Mouse (Mus musculus) hindbrain, embryonic 15.5 days (tissue): ENCODE data around the gene Gm9918. TPM values are rescaled to one million over a fixed set of nuclear protein-coding genes. Genes with fewer than 3 reads are reported as not detected.

ENCODE experiments used
- ATAC-seq: fragments of 200-750 bp; cut with Nextera tagmentation; 2 replicates; pipeline ENCODE4 v1.8.0; 2017; ENCODE audit warnings: low read depth, moderate number of reproducible peaks, moderate TSS enrichment; ENCODE audit not compliant: low FRiP score
- H3K27ac ChIP-seq: fragments of 300-500 bp; sonication (generic); replicated peaks from 2 replicates; pipeline ENCODE4 v1.5.1; 2015; ENCODE audit warnings: mild to moderate bottlenecking, inconsistent platforms
- H3K27me3 ChIP-seq: fragments of 300-500 bp; sonication (generic); 2 replicates; pipeline ENCODE4 v1.6.1; 2015; ENCODE audit warnings: control low read depth, inconsistent platforms
- H3K36me3 ChIP-seq: fragments of 300-500 bp; sonication (generic); 2 replicates; pipeline ENCODE4 v1.6.1; 2015; ENCODE audit warnings: control low read depth, inconsistent platforms
- H3K4me1 ChIP-seq: fragments of 300-500 bp; sonication (generic); replicated peaks from 2 replicates; pipeline ENCODE4 v1.6.1; 2015; ENCODE audit warnings: control low read depth, inconsistent platforms
- H3K4me2 ChIP-seq: fragments of 300-500 bp; sonication (generic); 2 replicates; pipeline ENCODE4 v1.6.1; 2015; ENCODE audit warnings: moderate library complexity, mild to moderate bottlenecking, inconsistent platforms
- H3K4me3 ChIP-seq: fragments of 300-500 bp; sonication (generic); 2 replicates; pipeline ENCODE4 v1.5.1; 2015; ENCODE audit warnings: mild to moderate bottlenecking, inconsistent platforms
- H3K9ac ChIP-seq: fragments of 300-500 bp; sonication (generic); 2 replicates; pipeline ENCODE4 v1.6.1; 2015; ENCODE audit warnings: inconsistent platforms
- H3K9me3 ChIP-seq: fragments of 300-500 bp; sonication (generic); 2 replicates; pipeline ENCODE4 v1.6.1; 2016; ENCODE audit warnings: control low read depth, inconsistent platforms
- WGBS: fragments of 180-500 bp; shearing (Covaris S2); methylation state at CpG from one replicate; pipeline ENCODE4 v1.1.7; 2015; 5-methylcytosine and 5-hydroxymethylcytosine counted together
- polyA plus RNA-seq: library from polyadenylated mRNA; unstranded; fragments of >200 nt; fragmentation: Nextera tagmentation; extraction: Ambion mirVana; gene quantifications from 2 replicates; pipeline ENCODE4 v1.2.1, GENCODE M21; 2015

Gm9918 gene
- polyA plus RNA-seq, 1 experiment from 2014 or later = 0.06 TPM

DNA sequence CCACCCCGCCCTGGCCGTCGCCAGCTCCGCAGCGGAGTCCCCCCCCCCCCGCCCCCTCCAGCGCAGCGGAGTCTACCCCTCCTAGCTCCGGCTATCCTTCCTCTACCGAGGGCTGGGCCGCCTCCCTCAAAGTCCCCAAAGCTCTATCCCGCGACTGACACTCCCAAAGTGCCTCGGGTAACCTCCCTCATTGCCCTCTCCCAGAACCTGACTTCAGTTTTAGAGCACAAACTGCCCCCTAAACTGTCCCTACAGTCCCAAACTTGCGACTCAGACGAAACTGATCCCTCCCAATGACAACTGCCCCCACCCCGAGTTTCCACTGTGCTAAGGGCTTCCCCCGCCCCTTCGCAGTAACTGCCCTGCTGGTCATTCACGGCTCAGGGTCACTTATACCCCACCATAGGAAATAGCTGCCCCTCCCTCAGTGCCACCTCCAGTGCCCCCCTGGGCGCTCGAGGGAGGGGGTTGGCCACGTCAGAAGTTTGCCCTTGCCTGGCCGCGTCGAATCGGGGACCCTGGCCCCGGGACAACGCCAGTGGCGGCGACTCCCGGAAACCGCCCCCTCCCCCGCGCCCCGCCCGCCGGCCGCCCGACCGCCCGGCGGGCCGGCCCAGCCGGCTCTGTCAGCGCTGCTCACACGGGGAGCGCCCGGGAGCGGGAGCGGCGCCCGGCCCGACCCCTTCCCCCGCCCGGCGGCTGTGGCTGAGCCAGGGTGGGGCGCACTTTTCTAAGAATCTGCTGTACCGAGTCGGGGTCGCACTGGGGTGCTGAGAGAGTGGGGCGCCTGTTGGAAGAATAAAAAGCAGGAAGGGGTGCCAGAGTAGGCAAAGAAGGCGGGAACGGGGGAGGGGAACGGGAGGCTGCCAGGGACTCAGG lies 22.9 kb upstream of the Gm9918 start:
- peak; percentile 35; the same call in 1 of the 2 replicates for ATAC-seq
- Histone ChIP-seq H3K27me3 (peaks cover 57% of the 10 kb centered on the region), H3K4me3 (peak overlapping the region; percentile 62), H3K4me2 (peak overlapping the region; percentile 97), H3K9me3 (no peaks in the 10 kb centered on the region), H3K27ac (peak overlapping the region; percentile 89), H3K9ac (peak overlapping the region; percentile 67), H3K36me3 (no peaks in the 10 kb centered on the region), H3K4me1 (peaks cover 51% of the 10 kb centered on the region)
- WGBS = under 1% methylated on average over 32 of the region's 65 CpGs

DNA sequence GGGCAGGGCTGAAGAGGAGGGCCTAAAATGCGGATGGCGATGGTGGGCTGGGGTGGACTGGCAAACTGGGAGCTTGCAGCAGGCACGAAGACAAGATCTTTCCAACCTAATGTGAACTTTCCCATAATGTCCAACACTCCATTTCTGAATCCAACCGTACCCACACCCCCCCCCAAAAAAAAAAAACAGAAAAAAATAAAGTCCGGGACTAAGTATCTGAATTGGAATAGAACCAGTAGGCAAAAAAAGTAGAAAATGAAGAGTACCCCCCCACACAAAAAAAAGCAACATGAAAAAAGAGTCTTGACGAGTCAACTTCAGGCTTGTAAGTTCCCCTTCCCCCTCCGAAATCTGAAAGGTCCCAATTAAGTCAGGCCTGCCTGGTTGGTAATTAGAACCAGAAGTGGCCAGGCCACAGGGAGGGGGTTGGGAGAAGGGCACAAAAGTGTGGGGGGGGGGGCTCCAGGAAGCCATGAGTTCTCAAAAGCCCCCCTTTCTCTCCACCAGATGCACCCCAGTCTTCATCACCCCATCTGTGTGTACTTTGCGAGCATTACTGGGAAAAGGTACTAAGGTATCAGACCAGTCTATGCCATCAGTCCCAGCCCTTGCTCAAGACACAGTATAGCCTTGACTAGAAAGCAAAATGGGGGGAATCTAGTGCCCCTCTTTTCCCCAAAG lies 22.1 kb upstream of the Gm9918 start:
- ATAC-seq = no peak
- 11% methylated on average over 8 of the region's 8 CpGs for WGBS
- H3K4me3 ChIP-seq = peak overlapping the region; percentile 62
- H3K27ac ChIP-seq = peak overlapping the region; percentile 89
- H3K9ac ChIP-seq = peak overlapping the region; percentile 67
- peaks cover 52% of the 10 kb centered on the region for H3K27me3 ChIP-seq
- H3K36me3 ChIP-seq = no peaks in the 10 kb centered on the region
- peak overlapping the region; percentile 97 for H3K4me2 ChIP-seq
- peaks cover 49% of the 10 kb centered on the region for H3K4me1 ChIP-seq
- H3K9me3 ChIP-seq = no peaks in the 10 kb centered on the region

DNA sequence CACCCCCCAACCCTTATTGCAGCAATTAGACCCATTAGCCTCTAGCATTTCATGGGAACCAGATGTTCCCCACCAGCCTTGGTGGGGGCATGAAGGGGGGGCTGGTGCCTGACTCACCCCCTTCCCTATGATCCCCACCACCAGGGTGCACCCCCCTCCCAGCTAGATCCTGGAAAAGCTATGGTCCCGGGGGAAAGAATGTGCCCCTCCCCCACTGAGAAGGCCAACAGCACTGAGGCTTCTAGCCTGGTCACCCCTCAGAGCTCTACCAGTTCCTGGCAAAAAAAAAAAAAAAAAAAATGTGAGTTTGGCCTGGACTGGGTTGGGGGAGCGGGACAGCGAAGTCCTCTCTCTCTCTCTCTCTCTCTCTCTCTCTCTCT lies 21.6 kb upstream of the Gm9918 start:
- Histone ChIP-seq H3K9me3 (no peaks in the 10 kb centered on the region), H3K27ac (no peak overlapping the region; the same call in 1 of the 2 replicates), H3K4me2 (peak overlapping the region; percentile 97), H3K4me1 (peaks cover 44% of the 10 kb centered on the region), H3K9ac (no peak overlapping the region), H3K4me3 (no peak overlapping the region), H3K27me3 (peaks cover 46% of the 10 kb centered on the region), H3K36me3 (no peaks in the 10 kb centered on the region)
- WGBS = 0% methylated on average over 2 of the region's 3 CpGs
- no peak for ATAC-seq

DNA sequence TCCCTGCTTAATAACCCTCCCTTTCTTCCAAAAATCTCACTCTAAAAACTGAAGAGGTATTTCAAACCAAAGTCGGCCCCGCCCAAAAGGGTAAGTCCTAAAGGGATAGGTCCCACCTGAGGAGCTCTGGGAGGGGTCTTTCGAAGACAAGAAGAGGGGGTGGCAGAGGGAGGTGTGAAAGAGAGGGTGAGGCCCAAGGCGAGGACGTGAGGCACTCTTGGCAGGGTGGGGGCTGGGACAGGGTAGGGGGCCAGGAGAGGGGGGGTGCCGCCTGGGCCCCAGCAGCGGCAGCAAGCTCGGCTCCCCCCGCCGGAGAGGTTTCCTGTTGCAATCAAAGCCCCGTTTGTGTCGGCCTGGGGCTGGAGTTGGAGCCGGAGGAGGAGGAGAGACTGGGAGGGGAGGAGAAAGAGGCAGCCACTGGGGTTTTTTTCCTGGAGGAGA lies 21.1 kb upstream of the Gm9918 start:
- no peak for ATAC-seq
- Histone ChIP-seq H3K27ac (peak overlapping the region; percentile 47), H3K4me1 (peaks cover 39% of the 10 kb centered on the region), H3K4me3 (no peak overlapping the region), H3K9me3 (no peaks in the 10 kb centered on the region), H3K36me3 (no peaks in the 10 kb centered on the region), H3K4me2 (peak overlapping the region; percentile 97), H3K27me3 (peaks cover 42% of the 10 kb centered on the region), H3K9ac (no peak overlapping the region)
- 7% methylated on average over 13 of the region's 13 CpGs for WGBS

DNA sequence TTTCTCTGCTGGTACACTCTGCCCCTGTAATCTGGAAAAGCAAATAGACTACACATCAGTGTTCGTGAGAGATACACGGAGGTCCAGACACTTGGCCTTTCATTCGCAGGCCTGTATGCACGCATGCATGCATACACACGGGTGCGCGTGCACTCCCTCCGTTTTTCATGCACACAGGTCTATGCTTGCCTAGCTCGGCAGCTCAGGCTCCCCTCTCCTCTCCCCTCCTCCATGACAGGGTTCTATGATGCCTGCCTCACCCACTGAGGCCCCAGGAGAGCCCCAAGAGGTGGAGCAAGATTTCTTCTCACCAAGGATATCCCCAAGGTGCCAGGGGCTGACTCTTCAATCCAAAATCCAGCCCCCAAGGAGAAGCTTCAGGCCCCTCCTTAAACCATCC lies 20.4 kb upstream of the Gm9918 start:
- peaks cover 41% of the 10 kb centered on the region for H3K27me3 ChIP-seq
- no peak overlapping the region for H3K9ac ChIP-seq
- no peak overlapping the region for H3K4me3 ChIP-seq
- H3K27ac ChIP-seq = peak overlapping the region; percentile 47; the same call in 1 of the 2 replicates
- no peaks in the 10 kb centered on the region for H3K9me3 ChIP-seq
- peak overlapping the region; percentile 97; the same call in 1 of the 2 replicates for H3K4me2 ChIP-seq
- peaks cover 32% of the 10 kb centered on the region for H3K4me1 ChIP-seq
- no peak for ATAC-seq
- no peaks in the 10 kb centered on the region for H3K36me3 ChIP-seq
- WGBS = 44% methylated on average over 9 of the region's 9 CpGs

DNA sequence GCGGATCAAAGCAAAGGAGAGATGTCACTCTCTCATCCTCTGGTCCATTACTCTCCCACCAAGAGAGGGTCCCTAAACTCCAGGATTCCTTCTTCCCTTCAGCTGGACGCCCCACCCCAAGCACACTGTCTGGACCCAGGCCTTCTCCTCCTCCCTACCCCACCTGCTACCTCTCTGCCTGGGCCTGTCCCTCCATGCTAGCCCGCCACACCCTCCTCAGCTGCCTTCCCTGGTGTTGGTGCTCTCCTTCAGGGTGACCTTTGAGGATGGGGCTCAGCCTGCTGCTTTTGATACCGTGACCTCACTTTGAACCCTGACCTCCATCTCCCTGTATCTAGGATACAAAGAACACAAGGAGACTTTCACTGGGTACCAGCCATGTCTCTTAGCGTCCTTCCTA lies 19.8 kb upstream of the Gm9918 start:
- no peak for ATAC-seq
- 55% methylated on average over 5 of the region's 5 CpGs for WGBS
- peaks cover 27% of the 10 kb centered on the region for H3K4me1 ChIP-seq

DNA sequence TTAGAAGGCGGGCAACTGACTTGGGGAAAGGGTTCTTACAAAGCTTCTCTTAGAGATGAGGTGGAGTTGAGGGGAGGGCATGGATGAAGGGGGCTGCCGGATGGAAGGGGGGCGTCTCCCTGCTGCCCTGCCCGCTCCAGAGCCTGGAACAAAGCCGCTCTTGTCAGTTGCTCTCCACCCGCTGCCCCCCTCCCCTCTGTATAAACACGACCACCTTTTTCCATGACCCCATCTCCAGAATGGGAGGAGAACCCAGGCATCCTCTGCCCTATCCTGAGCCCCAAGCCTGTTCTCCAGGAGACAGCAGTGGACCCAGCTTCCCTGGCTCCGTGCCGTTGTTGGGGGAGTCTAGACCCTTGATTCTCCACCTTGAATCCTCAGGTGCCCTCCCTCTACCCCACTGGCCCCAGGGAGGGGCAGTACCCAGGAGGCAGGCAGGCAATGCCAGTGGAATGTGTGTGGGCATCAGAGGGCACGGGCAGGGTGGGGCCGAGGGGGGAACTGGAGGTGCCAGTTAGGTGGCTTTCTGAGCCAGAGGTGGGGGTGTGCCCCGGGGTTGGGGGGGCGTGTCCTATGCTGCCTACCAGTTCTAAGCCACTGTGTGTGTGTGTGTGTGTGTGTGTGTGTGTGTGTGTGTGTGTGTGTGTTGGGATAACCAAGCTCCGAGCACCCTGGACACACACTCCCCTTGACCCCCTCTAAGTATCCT lies 14.7 kb upstream of the Gm9918 start:
- no peaks in the 10 kb centered on the region for H3K36me3 ChIP-seq
- ATAC-seq = no peak
- no peaks in the 10 kb centered on the region for H3K9me3 ChIP-seq
- no peak overlapping the region for H3K9ac ChIP-seq
- WGBS = 49% methylated on average over 14 of the region's 14 CpGs
- H3K27ac ChIP-seq = no peak overlapping the region
- no peak overlapping the region for H3K4me3 ChIP-seq
- H3K27me3 ChIP-seq = peaks cover 45% of the 10 kb centered on the region
- peaks cover 23% of the 10 kb centered on the region for H3K4me1 ChIP-seq
- H3K4me2 ChIP-seq = no peak overlapping the region

More for the DNA sequence above, 19.8 kb upstream of the Gm9918 start:
- no peaks in the 10 kb centered on the region for H3K9me3 ChIP-seq
- no peak overlapping the region for H3K9ac ChIP-seq
- H3K36me3 ChIP-seq = no peaks in the 10 kb centered on the region
- peaks cover 42% of the 10 kb centered on the region for H3K27me3 ChIP-seq
- no peak overlapping the region for H3K27ac ChIP-seq
- no peak overlapping the region for H3K4me3 ChIP-seq
- no peak overlapping the region for H3K4me2 ChIP-seq

DNA sequence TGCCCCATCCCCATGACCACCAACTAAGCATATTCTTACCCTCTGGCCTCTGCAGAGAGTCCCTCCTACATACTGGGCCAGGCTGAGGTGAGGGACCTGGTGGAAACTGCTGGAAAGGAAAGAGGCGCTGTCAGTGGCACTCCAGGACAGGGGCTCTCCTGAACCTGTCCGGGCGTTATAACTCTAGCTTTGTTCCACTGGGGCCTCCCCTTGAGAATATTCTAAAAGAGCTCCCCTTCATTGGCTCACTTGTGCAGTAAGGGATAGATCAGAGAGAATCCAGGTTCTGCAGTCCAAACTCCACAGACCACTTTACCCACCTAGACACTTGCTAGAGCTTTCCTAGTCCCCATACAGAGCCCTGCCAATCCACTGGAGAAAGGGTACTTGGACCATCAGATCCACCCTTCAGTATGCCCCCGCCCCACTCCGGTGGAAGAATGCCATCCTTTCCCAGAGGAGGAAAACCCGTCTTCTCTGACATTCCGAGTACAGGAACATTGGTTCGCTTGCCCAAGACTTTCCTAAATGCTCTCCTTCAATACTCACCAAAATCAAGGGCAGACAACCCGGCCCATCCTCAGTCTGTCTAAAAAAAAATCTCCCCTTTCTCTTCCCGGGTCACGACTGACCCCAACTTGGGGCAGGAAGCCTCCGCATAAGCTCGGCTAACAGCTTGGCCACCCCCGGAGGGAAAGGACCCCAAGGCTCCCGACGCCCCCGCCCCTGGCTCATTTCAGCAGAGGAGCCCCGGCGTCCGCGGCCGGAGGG lies 13.7 kb upstream of the Gm9918 start:
- WGBS = 7% methylated on average over 22 of the region's 22 CpGs
- no peak for ATAC-seq
- Histone ChIP-seq H3K27me3 (peaks cover 45% of the 10 kb centered on the region), H3K9ac (peak overlapping the region; percentile 51), H3K4me3 (peak overlapping the region; percentile 53), H3K36me3 (no peaks in the 10 kb centered on the region), H3K27ac (no peak overlapping the region), H3K4me1 (peaks cover 23% of the 10 kb centered on the region), H3K9me3 (no peaks in the 10 kb centered on the region), H3K4me2 (peak overlapping the region; percentile 93)

DNA sequence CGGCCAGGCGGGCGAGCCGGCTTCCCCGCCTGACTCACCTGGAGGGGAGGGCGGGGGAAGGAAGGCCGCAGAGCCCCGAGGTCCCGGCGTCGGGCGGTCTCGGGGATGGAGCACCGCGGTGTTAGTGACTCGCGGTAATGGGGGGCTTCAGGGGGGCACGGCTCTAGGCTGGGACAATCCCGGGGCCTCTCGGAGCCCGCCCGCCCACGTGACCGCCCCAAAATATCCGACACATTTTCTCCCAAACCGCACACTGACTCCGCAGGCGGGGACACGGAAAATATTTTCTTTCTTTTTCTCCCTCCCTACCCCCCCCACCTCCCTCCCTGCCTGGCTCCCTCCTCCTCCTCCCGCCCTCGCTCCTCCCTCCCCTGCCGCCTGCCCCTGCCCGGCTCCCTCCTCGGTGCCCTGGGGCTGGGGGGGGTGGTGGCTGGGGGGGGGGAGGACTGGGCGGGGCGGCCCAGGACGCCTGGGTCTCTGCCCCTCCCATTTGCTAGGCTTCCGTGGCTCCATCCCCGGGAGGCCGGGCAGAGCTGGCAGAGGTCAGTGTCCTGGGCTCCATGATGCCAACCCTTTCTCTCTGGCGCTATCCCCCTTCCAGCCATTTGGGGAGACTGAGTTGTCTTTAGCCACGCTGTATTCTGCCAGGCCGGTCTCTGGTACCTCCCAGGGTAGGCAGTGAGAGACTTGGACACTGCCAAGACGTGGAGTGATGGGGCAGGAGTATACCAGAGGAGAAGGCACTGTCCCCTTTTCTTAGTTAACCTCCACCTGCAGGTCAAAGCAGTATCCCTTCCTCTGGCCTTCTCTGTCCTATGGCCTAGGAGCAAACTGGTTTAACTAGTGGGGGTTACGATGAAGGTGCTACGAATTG lies 12.9 kb upstream of the Gm9918 start, which contains the start of gene Rarg:
Gene Rarg, minus strand, starts transcription at position 316 of the 874 bp plus-strand sequence.
- peak within 1 kb of the TSS; percentile 93 for H3K4me2 ChIP-seq
- ATAC-seq = peak; percentile 44; the same call in 1 of the 2 replicates
- H3K36me3 ChIP-seq = no peaks in the 10 kb centered on the region
- 0 out of 2 replicates have a peak within 1 kb of the TSS, but pooled peaks have one; percentile 10 for H3K27ac ChIP-seq
- H3K27me3 ChIP-seq = peaks cover 41% of the 10 kb centered on the region
- 1% methylated on average over 36 of the region's 46 CpGs for WGBS
- no peaks in the 10 kb centered on the region for H3K9me3 ChIP-seq
- peaks cover 23% of the 10 kb centered on the region for H3K4me1 ChIP-seq
- peak within 1 kb of the TSS; percentile 53 for H3K4me3 ChIP-seq
- peak within 1 kb of the TSS; percentile 51 for H3K9ac ChIP-seq

DNA sequence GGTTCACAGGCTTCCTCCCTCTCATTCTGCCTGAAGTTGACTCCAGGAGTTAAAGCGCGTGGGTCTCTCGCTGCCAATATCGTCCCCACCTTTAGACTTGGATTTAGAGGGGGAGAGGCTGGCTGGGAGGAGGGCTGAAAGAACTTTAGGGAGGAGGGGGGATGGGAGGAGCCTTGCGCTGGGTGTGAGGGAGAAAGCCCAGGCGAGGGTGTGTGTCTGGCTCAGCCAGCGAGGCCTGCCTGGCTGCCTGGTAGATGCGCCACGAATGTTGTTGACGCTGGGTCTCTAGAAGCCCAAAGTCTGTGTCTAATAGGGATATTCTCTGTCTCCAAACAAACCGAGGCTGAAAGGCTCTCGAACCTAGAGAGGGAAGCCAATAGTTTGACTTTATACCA lies 12.3 kb upstream of the Gm9918 start:
- 8% methylated on average over 12 of the region's 12 CpGs for WGBS
- Histone ChIP-seq H3K36me3 (no peaks in the 10 kb centered on the region), H3K27me3 (peaks cover 42% of the 10 kb centered on the region), H3K9ac (no peak overlapping the region), H3K27ac (no peak overlapping the region), H3K9me3 (no peaks in the 10 kb centered on the region), H3K4me3 (peak overlapping the region; percentile 53), H3K4me2 (peak overlapping the region; percentile 93), H3K4me1 (peaks cover 23% of the 10 kb centered on the region)
- ATAC-seq = no peak
